Mouse (Mus musculus) MEL (cell line): ENCODE data around the gene Tbc1d21. TPM values are rescaled to one million over a fixed set of nuclear protein-coding genes. Genes with fewer than 3 reads are reported as not detected.

ENCODE experiments used
- DNase-seq: peaks from one replicate; pipeline ENCODE4 v3.0.0; 2011; ENCODE audit warnings: low read depth, low spot score
- H3K27ac ChIP-seq: 2 replicates; pipeline ENCODE4 v1.5.1; 2012; ENCODE audit warnings: low read depth, mild to moderate bottlenecking, control low read depth, low read length, moderate library complexity; ENCODE audit not compliant: control insufficient read depth
- H3K27me3 ChIP-seq, 2 experiments: fragments of 150-350 bp in 1 of 2; sonication (generic) in 1 of 2; 2 replicates each; pipeline ENCODE4 v1.6.1; 2012; ENCODE audit warnings: low read length in 2 of 2, mild to moderate bottlenecking in 2 of 2, improper control_type of control experiment in 1 of 2, moderate library complexity in 1 of 2; ENCODE audit not compliant: insufficient read depth in 2 of 2, control insufficient read depth in 1 of 2
- H3K36me3 ChIP-seq, 2 experiments: 2 replicates each; pipeline ENCODE4 v1.6.1; 2012 to 2014; ENCODE audit warnings: low read length in 2 of 2, improper control_type of control experiment in 1 of 2, inconsistent platforms in 1 of 2, mild to moderate bottlenecking in 1 of 2; ENCODE audit not compliant: insufficient read depth in 2 of 2, control insufficient read depth in 1 of 2
- H3K4me1 ChIP-seq, 2 experiments: fragments of 150-350 bp in 1 of 2; sonication (generic) in 1 of 2; 2 replicates each; pipeline ENCODE4 v1.6.1; 2012; ENCODE audit warnings: low read length in 2 of 2, improper control_type of control experiment in 1 of 2, mild to moderate bottlenecking in 1 of 2; ENCODE audit not compliant: insufficient read depth in 2 of 2, control insufficient read depth in 1 of 2
- H3K4me3 ChIP-seq, 2 experiments: fragments of 150-350 bp in 1 of 2; sonication (generic) in 1 of 2; 2 replicates each; pipeline ENCODE4 v1.5.1; 2012; ENCODE audit warnings: low read depth in 2 of 2, low read length in 2 of 2, mild to moderate bottlenecking in 2 of 2, moderate library complexity in 2 of 2, control low read depth in 1 of 2, improper control_type of control experiment in 1 of 2; ENCODE audit not compliant: control insufficient read depth in 1 of 2, insufficient read depth in 1 of 2
- H3K79me2 ChIP-seq: 2 replicates; pipeline ENCODE4 v1.6.1; 2012; ENCODE audit warnings: mild to moderate bottlenecking, low read length, moderate library complexity; ENCODE audit not compliant: control insufficient read depth, poor library complexity, insufficient read depth
- H3K9ac ChIP-seq: 2 replicates; pipeline ENCODE4 v1.6.1; 2012; ENCODE audit warnings: low read depth, mild to moderate bottlenecking, control low read depth, low read length, moderate library complexity; ENCODE audit not compliant: control insufficient read depth, poor library complexity, severe bottlenecking
- H3K9me3 ChIP-seq: fragments of 150-350 bp; sonication (generic); replicated peaks from 2 replicates; pipeline ENCODE4 v1.6.1; 2012; ENCODE audit warnings: mild to moderate bottlenecking, low read length, improper control_type of control experiment, moderate library complexity; ENCODE audit not compliant: insufficient read depth
- CHD1 ChIP-seq: IDR thresholded peaks from 2 replicates; pipeline ENCODE4 v1.6.1; 2012; ENCODE audit warnings: low read depth, mild to moderate bottlenecking, inconsistent platforms, low read length, improper control_type of control experiment
- CHD2 ChIP-seq: IDR thresholded peaks from 2 replicates; pipeline ENCODE4 v1.6.1; 2011; ENCODE audit warnings: low read length, improper control_type of control experiment
- CTCF ChIP-seq, 3 experiments: IDR thresholded peaks in 2 of 3; conservative IDR thresholded peaks in 1 of 3; 2 replicates each; pipeline ENCODE4 v1.5.1; 2011 to 2012; ENCODE audit warnings: low read length in 3 of 3, low read depth in 2 of 3, mild to moderate bottlenecking in 2 of 3, improper control_type of control experiment in 1 of 3, inconsistent platforms in 1 of 3, mixed read lengths in 1 of 3, moderate library complexity in 1 of 3; ENCODE audit not compliant: control insufficient read depth in 1 of 3, insufficient read depth in 1 of 3, poor library complexity in 1 of 3, severe bottlenecking in 1 of 3
- E2F4 ChIP-seq: IDR thresholded peaks from 2 replicates; pipeline ENCODE4 v1.6.1; 2011; ENCODE audit warnings: low read depth, low read length, improper control_type of control experiment, borderline replicate concordance
- ELF1 ChIP-seq: IDR thresholded peaks from 2 replicates; pipeline ENCODE4 v1.6.1; 2014; ENCODE audit warnings: low read depth, mild to moderate bottlenecking, inconsistent platforms, low read length, improper control_type of control experiment, moderate library complexity
- EP300 ChIP-seq, 2 experiments: IDR thresholded peaks; 2 replicates each; pipeline ENCODE4 v1.6.1; 2011; ENCODE audit warnings: improper control_type of control experiment in 2 of 2, low read length in 2 of 2, low read depth in 1 of 2, mild to moderate bottlenecking in 1 of 2
- ETS1 ChIP-seq: IDR thresholded peaks from 2 replicates; pipeline ENCODE4 v1.6.1; 2012; ENCODE audit warnings: low read depth, mild to moderate bottlenecking, inconsistent platforms, low read length, improper control_type of control experiment, moderate library complexity
- HCFC1 ChIP-seq: IDR thresholded peaks from 2 replicates; pipeline ENCODE4 v1.6.1; 2012; ENCODE audit warnings: low read depth, mild to moderate bottlenecking, inconsistent platforms, low read length, improper control_type of control experiment, moderate library complexity
- KAT2A ChIP-seq: conservative IDR thresholded peaks from 2 replicates; pipeline ENCODE4 v1.6.1; 2012; ENCODE audit warnings: low read depth, low read length, improper control_type of control experiment, inconsistent platforms
- MAFK ChIP-seq: IDR thresholded peaks from 2 replicates; pipeline ENCODE4 v1.6.1; 2011; ENCODE audit warnings: low read depth, mild to moderate bottlenecking, low read length, improper control_type of control experiment, borderline replicate concordance
- MAX ChIP-seq: IDR thresholded peaks from 2 replicates; pipeline ENCODE4 v1.6.1; 2011; ENCODE audit warnings: low read length, improper control_type of control experiment
- MAZ ChIP-seq: IDR thresholded peaks from 2 replicates; pipeline ENCODE4 v1.6.1; 2012; ENCODE audit warnings: low read depth, mild to moderate bottlenecking, inconsistent platforms, low read length, improper control_type of control experiment
- MEF2A ChIP-seq: IDR thresholded peaks from 2 replicates; pipeline ENCODE4 v1.6.1; 2014; ENCODE audit warnings: low read depth, mild to moderate bottlenecking, inconsistent platforms, low read length, improper control_type of control experiment; ENCODE audit not compliant: poor library complexity, insufficient replicate concordance, severe bottlenecking; ENCODE audit errors: extremely low read depth
- MXI1 ChIP-seq: IDR thresholded peaks from 2 replicates; pipeline ENCODE4 v1.6.1; 2011; ENCODE audit warnings: mild to moderate bottlenecking, low read depth, low read length, improper control_type of control experiment
- MYC ChIP-seq: IDR thresholded peaks from 2 replicates; pipeline ENCODE4 v1.6.1; 2011; ENCODE audit warnings: low read depth, mild to moderate bottlenecking, low read length, improper control_type of control experiment, moderate library complexity
- POLR2AphosphoS2 ChIP-seq: IDR thresholded peaks from 2 replicates; pipeline ENCODE4 v1.6.1; 2011; ENCODE audit warnings: low read length, improper control_type of control experiment
- POLR2AphosphoS5 ChIP-seq: IDR thresholded peaks from 2 replicates; pipeline ENCODE4 v1.6.1; 2012; ENCODE audit warnings: low read depth, borderline replicate concordance, mild to moderate bottlenecking, inconsistent platforms, low read length, moderate library complexity, mixed read lengths
- RCOR1 ChIP-seq: IDR thresholded peaks from 2 replicates; pipeline ENCODE4 v1.6.1; 2012; ENCODE audit warnings: low read depth, mild to moderate bottlenecking, inconsistent platforms, low read length, improper control_type of control experiment
- SIN3A ChIP-seq: IDR thresholded peaks from 2 replicates; pipeline ENCODE4 v1.6.1; 2012; ENCODE audit warnings: low read length, improper control_type of control experiment, inconsistent platforms
- TBP ChIP-seq: IDR thresholded peaks from 2 replicates; pipeline ENCODE4 v1.8.0; 2011; ENCODE audit warnings: low read depth, low read length, improper control_type of control experiment
- TCF12 ChIP-seq: IDR thresholded peaks from 2 replicates; pipeline ENCODE4 v1.6.1; 2014; ENCODE audit warnings: low read depth, mild to moderate bottlenecking, inconsistent platforms, low read length, improper control_type of control experiment, moderate library complexity
- USF1 ChIP-seq: IDR thresholded peaks from 2 replicates; pipeline ENCODE4 v1.6.1; 2014; ENCODE audit warnings: low read depth, mild to moderate bottlenecking, inconsistent platforms, low read length, improper control_type of control experiment, moderate library complexity
- USF2 ChIP-seq, 2 experiments: IDR thresholded peaks; 2 replicates each; pipeline ENCODE4 v1.6.1; 2011 to 2012; ENCODE audit warnings: improper control_type of control experiment in 2 of 2, low read length in 2 of 2, borderline replicate concordance in 1 of 2, inconsistent platforms in 1 of 2, low read depth in 1 of 2, mild to moderate bottlenecking in 1 of 2; ENCODE audit not compliant: insufficient read depth in 1 of 2
- ZC3H11A ChIP-seq: IDR thresholded peaks from 2 replicates; pipeline ENCODE4 v1.6.1; 2012; ENCODE audit warnings: low read depth, mild to moderate bottlenecking, inconsistent platforms, low read length, improper control_type of control experiment
- ZKSCAN1 ChIP-seq: IDR thresholded peaks from 2 replicates; pipeline ENCODE4 v1.6.1; 2012; ENCODE audit warnings: low read depth, mild to moderate bottlenecking, inconsistent platforms, low read length, improper control_type of control experiment, moderate library complexity
- ZNF384 ChIP-seq: IDR thresholded peaks from 2 replicates; pipeline ENCODE4 v1.6.1; 2012; ENCODE audit warnings: low read depth, mild to moderate bottlenecking, inconsistent platforms, low read length, improper control_type of control experiment
- polyA plus RNA-seq, 2 experiments: library from polyadenylated mRNA; stranded (reverse) in 1 of 2; unstranded in 1 of 2; fragments of >175 nt in 1 of 2; fragments of >200 nt in 1 of 2; gene quantifications; 2 replicates each; pipeline versions ENCODE4 v1.2.1 to v1.2.4; 2012; ENCODE audit warnings: low replicate concordance in 2 of 2, low read depth in 1 of 2; ENCODE audit not compliant: insufficient read length in 2 of 2, insufficient read depth in 1 of 2, missing spikeins in 1 of 2
- total RNA-seq: library from RNA; depleted of rRNA; stranded (reverse); fragments of 300-350 nt; gene quantifications from 2 replicates; pipeline ENCODE4 v1.2.3, GENCODE M21; 2012

Tbc1d21 gene
- total and polyA plus RNA-seq, 3 experiments: 0.13 TPM; not detected in 2

GRCm38 (mm10) chr9:58355262-58356050, 14.8 kb downstream of the Tbc1d21 start:
- Histone ChIP-seq H3K79me2 (no peaks in the 10 kb centered on the region), H3K27ac (no peak overlapping the region), H3K36me3 (no peaks in the 10 kb centered on the region), H3K9ac (no peak overlapping the region), H3K4me3 (no peak overlapping the region), H3K9me3 (no peaks in the 10 kb centered on the region), H3K27me3 (no peaks in the 10 kb centered on the region), H3K4me1 (no peaks in the 10 kb centered on the region)
- no peak for TF ChIP-seq MEF2A
- no peak for TF ChIP-seq CHD1
- no peak for TF ChIP-seq CHD2
- no peak for TF ChIP-seq TBP
- TF ChIP-seq RCOR1: no peak
- TF ChIP-seq POLR2AphosphoS5: no peak
- no peak for TF ChIP-seq TCF12
- DNase-seq: no peak

GRCm38 (mm10) chr9:58354701-58355100, 15.6 kb downstream of the Tbc1d21 start:
- Histone ChIP-seq H3K27me3 (no peaks in the 10 kb centered on the region), H3K36me3 (no peaks in the 10 kb centered on the region), H3K27ac (no peak overlapping the region), H3K9me3 (no peaks in the 10 kb centered on the region), H3K79me2 (no peaks in the 10 kb centered on the region), H3K4me3 (no peak overlapping the region), H3K4me1 (no peaks in the 10 kb centered on the region), H3K9ac (no peak overlapping the region)
- no peak for DNase-seq
- TF ChIP-seq ELF1: no peak
- no peak for TF ChIP-seq CTCF (IDR thresholded peaks at IDR 0.05 in 2 of 3, conservative IDR thresholded peaks at IDR 0.05 in 1 of 3; ENCODE audit: control insufficient read depth in 1 of 3, insufficient read depth in 1 of 3, low read depth in 2 of 3, low read length in 3 of 3, poor library complexity in 1 of 3, severe bottlenecking in 1 of 3)
- no peak for TF ChIP-seq USF1
- no peak for TF ChIP-seq MAZ
- no peak for TF ChIP-seq ZNF384
- no peak for TF ChIP-seq MYC
- TF ChIP-seq MAFK: no peak
- TF ChIP-seq SIN3A: no peak
- TF ChIP-seq KAT2A: no peak
- TF ChIP-seq E2F4: no peak
- TF ChIP-seq ZKSCAN1: no peak
- no peak for TF ChIP-seq HCFC1
- no peak for TF ChIP-seq ETS1
- no peak for TF ChIP-seq EP300 (IDR thresholded peaks at IDR 0.05; ENCODE audit: low read depth in 1 of 2, low read length in 2 of 2)
- TF ChIP-seq USF2 (IDR thresholded peaks at IDR 0.05; ENCODE audit: borderline replicate concordance in 1 of 2, insufficient read depth in 1 of 2, low read depth in 1 of 2, low read length in 2 of 2): no peak
- TF ChIP-seq MEF2A: no peak
- no peak for TF ChIP-seq ZC3H11A
- TF ChIP-seq POLR2AphosphoS2: no peak
- TF ChIP-seq MAX: no peak
- no peak for TF ChIP-seq MXI1
